Mouse (Mus musculus) cortical plate, adult 2 months (tissue): ENCODE data around the gene Oser1. TPM values are rescaled to one million over a fixed set of nuclear protein-coding genes. Genes with fewer than 3 reads are reported as not detected.

Source experiments
- H3K27ac ChIP-seq: fragments of 200-500 bp; 2 replicates; pipeline ENCODE4 v1.5.1; 2012; ENCODE audit warnings: low read length, control low read depth, inconsistent platforms; ENCODE audit not compliant: insufficient read depth
- H3K4me1 ChIP-seq: fragments of 200-500 bp; 2 replicates; pipeline ENCODE4 v1.6.1; 2011; ENCODE audit warnings: low read length; ENCODE audit not compliant: control insufficient read depth, insufficient read depth
- H3K4me3 ChIP-seq: fragments of 200-500 bp; 2 replicates; pipeline ENCODE4 v1.5.1; 2011; ENCODE audit warnings: mild to moderate bottlenecking, low read length, control low read depth; ENCODE audit not compliant: insufficient read depth
- CTCF ChIP-seq: fragments of 200-500 bp; IDR thresholded peaks from 2 replicates; pipeline ENCODE4 v1.5.1; 2011; ENCODE audit warnings: mild to moderate bottlenecking, control low read depth, low read length; ENCODE audit not compliant: insufficient read depth; ENCODE audit errors: extremely low read depth
- POLR2A ChIP-seq: fragments of 200-500 bp; IDR thresholded peaks from 2 replicates; pipeline ENCODE4 v1.6.1; 2011; ENCODE audit warnings: mild to moderate bottlenecking, low read length, control low read depth; ENCODE audit not compliant: insufficient read depth; ENCODE audit errors: extremely low read depth
- polyA plus RNA-seq: library from polyadenylated mRNA; depleted of rRNA; stranded (reverse); fragments of >200 nt; gene quantifications from 2 replicates; pipeline ENCODE4 v1.2.3, GENCODE M21; 2012

Oser1 gene
- polyA plus RNA-seq, 1 experiment, result 22.2 TPM

- peaks cover 2% of the 10 kb centered on the region for H3K4me1 ChIP-seq
- no peak overlapping the region for H3K27ac ChIP-seq
- TF ChIP-seq POLR2A (no peak), CTCF (no peak)
- no peak overlapping the region for H3K4me3 ChIP-seq
Observed at GRCm38 (mm10) chr2:163410211-163410610, 14.3 kb downstream of the Oser1 start.

- H3K27ac ChIP-seq, result no peak overlapping the region
- TF ChIP-seq POLR2A (no peak), CTCF (no peak)
- no peaks in the 10 kb centered on the region for H3K4me1 ChIP-seq
- H3K4me3 ChIP-seq, result no peak overlapping the region
Observed at GRCm38 (mm10) chr2:163404037-163404815, 20.3 kb downstream of the Oser1 start.

- H3K4me3 ChIP-seq, result no peak overlapping the region
- no peak overlapping the region for H3K27ac ChIP-seq
- TF ChIP-seq POLR2A (no peak), CTCF (peak; percentile 91)
- H3K4me1 ChIP-seq, result no peaks in the 10 kb centered on the region
Observed at GRCm38 (mm10) chr2:163401221-163401620, 23.3 kb downstream of the Oser1 start.

GRCm38 (mm10) chr2:163399222-163399621, 25.3 kb downstream of the Oser1 start:
- TF ChIP-seq POLR2A (no peak), CTCF (no peak)
- no peak overlapping the region for H3K27ac ChIP-seq
- H3K4me3 ChIP-seq, result no peak overlapping the region
- H3K4me1 ChIP-seq, result no peaks in the 10 kb centered on the region

GRCm38 (mm10) chr2:163398770-163399169, 25.7 kb downstream of the Oser1 start:
- Histone ChIP-seq H3K27ac (no peak overlapping the region), H3K4me3 (no peak overlapping the region), H3K4me1 (no peaks in the 10 kb centered on the region)
- no peak for TF ChIP-seq POLR2A
- no peak for TF ChIP-seq CTCF

- Histone ChIP-seq H3K27ac (no peak within 1 kb of the TSS), H3K4me1 (no peaks in the 10 kb centered on the region)
- TF ChIP-seq CTCF (no peak), POLR2A (no peak)
Observed at GRCm38 (mm10) chr2:163397905-163398304, 26.6 kb downstream of the Oser1 start, which contains the start of gene Jph2. Gene Jph2, minus strand, starts transcription at chr2:163397993.

GRCm38 (mm10) chr2:163397071-163397470, 27.4 kb downstream of the Oser1 start:
- no peak overlapping the region for H3K27ac ChIP-seq
- H3K4me1 ChIP-seq, result no peaks in the 10 kb centered on the region
- H3K4me3 ChIP-seq, result no peak overlapping the region
- no peak for TF ChIP-seq POLR2A
- no peak for TF ChIP-seq CTCF

More at GRCm38 (mm10) chr2:163397905-163398304, 26.6 kb downstream of the Oser1 start, which contains the start of gene Jph2:
- H3K4me3 ChIP-seq, result no peak within 1 kb of the TSS

- no peak overlapping the region for H3K27ac ChIP-seq
- H3K4me3 ChIP-seq, result no peak overlapping the region
- TF ChIP-seq POLR2A (no peak), CTCF (no peak)
- no peaks in the 10 kb centered on the region for H3K4me1 ChIP-seq
Observed at GRCm38 (mm10) chr2:163394977-163395376, 29.5 kb downstream of the Oser1 start.

GRCm38 (mm10) chr2:163393976-163394375, 30.5 kb downstream of the Oser1 start:
- Histone ChIP-seq H3K4me1 (no peaks in the 10 kb centered on the region), H3K4me3 (no peak overlapping the region), H3K27ac (no peak overlapping the region)
- TF ChIP-seq CTCF, result no peak
- no peak for TF ChIP-seq POLR2A

GRCm38 (mm10) chr2:163393241-163393640, 31.3 kb downstream of the Oser1 start:
- Histone ChIP-seq H3K4me1 (no peaks in the 10 kb centered on the region), H3K4me3 (no peak overlapping the region), H3K27ac (no peak overlapping the region)
- no peak for TF ChIP-seq CTCF
- TF ChIP-seq POLR2A, result no peak
